Mouse (Mus musculus) liver (tissue): ENCODE measurements around the gene Zcchc18.
"Not testable (repeated sequence)": the region's sequence is repeated elsewhere in the genome, so short reads cannot be mapped to it uniquely, and the experiment has no call there.

Source experiments
- DNase-seq: peaks from one replicate; pipeline ENCODE4 v3.0.0-alpha.2; 2020; ENCODE audit warnings: mixed read lengths

The Zcchc18 gene

GRCm38 (mm10) chrX:136992978-136993547, at the start of gene Zcchc18:
Zcchc18 (plus strand) TSS chrX:136993155.
- DNase-seq: peak; percentile 41

GRCm38 (mm10) chrX:136957583-136958279, 35.2 kb upstream of the Zcchc18 start:
- DNase-seq: peak; percentile 24

- not testable (repeated sequence) for DNase-seq
Observed at GRCm38 (mm10) chrX:136958300-136958699, 34.7 kb upstream of the Zcchc18 start.

GRCm38 (mm10) chrX:136959688-136960087, 33.3 kb upstream of the Zcchc18 start:
- DNase-seq: no peak

GRCm38 (mm10) chrX:136975397-136975796, 17.6 kb upstream of the Zcchc18 start, which contains the start of gene Tmsb15b2:
Tmsb15b2 (minus strand) TSS chrX:136975497.
- not testable (repeated sequence) for DNase-seq

GRCm38 (mm10) chrX:136976424-136977084, 16.4 kb upstream of the Zcchc18 start, which contains the start of the genes Tmsb15l and Tmsb15b1:
Tmsb15l (minus strand) TSS chrX:136976869.
Tmsb15b1 (minus strand) TSS chrX:136976874.
- DNase-seq: peak; percentile 61

GRCm38 (mm10) chrX:136978616-136979015, 14.3 kb upstream of the Zcchc18 start:
- DNase-seq: no peak

GRCm38 (mm10) chrX:136986039-136986438, 6.9 kb upstream of the Zcchc18 start:
- no peak for DNase-seq

- DNase-seq: no peak
Observed at GRCm38 (mm10) chrX:136991274-136991673, 1.7 kb upstream of the Zcchc18 start.

GRCm38 (mm10) chrX:136992191-136992965, 577 bp upstream of the Zcchc18 start:
- no peak for DNase-seq

- no peak for DNase-seq
Observed at GRCm38 (mm10) chrX:136993641-136994040, 686 bp downstream of the Zcchc18 start.

GRCm38 (mm10) chrX:136996256-136996655, 3.3 kb downstream of the Zcchc18 start:
- DNase-seq: no peak

GRCm38 (mm10) chrX:137015099-137015709, 22.2 kb downstream of the Zcchc18 start:
- DNase-seq: peak; percentile 37

- no peak for DNase-seq
Observed at GRCm38 (mm10) chrX:137017668-137018067, 24.7 kb downstream of the Zcchc18 start.

GRCm38 (mm10) chrX:137019310-137019709, 26.4 kb downstream of the Zcchc18 start:
- DNase-seq: peak; percentile 60

- no peak for DNase-seq
Observed at GRCm38 (mm10) chrX:137030916-137031315, 38.0 kb downstream of the Zcchc18 start.

GRCm38 (mm10) chrX:137031726-137032125, 38.8 kb downstream of the Zcchc18 start:
- no peak for DNase-seq

- no peak for DNase-seq
Observed at GRCm38 (mm10) chrX:137034322-137034721, 41.4 kb downstream of the Zcchc18 start.

GRCm38 (mm10) chrX:137037470-137037999, 44.6 kb downstream of the Zcchc18 start:
- DNase-seq: no peak

GRCm38 (mm10) chrX:137038000-137038483, 45.1 kb downstream of the Zcchc18 start, which contains the start of gene Slc25a53:
Slc25a53 (minus strand) TSS chrX:137038302.
- DNase-seq: peak; percentile 80

GRCm38 (mm10) chrX:137038502-137038901, 45.5 kb downstream of the Zcchc18 start:
- no peak for DNase-seq
